Mouse (Mus musculus) ES-E14 (cell line): ENCODE measurements at regions not wholly inside any gene's neighbourhood (a gene's known extent, or its start where the extent isn't known, plus 50 kb on each side); places are given as distances from the start of the nearest gene placed in this dataset.

Experiments
- DNase-seq: peaks from one replicate; pipeline ENCODE4 v3.0.0-alpha.2; 2013; ENCODE audit warnings: low read depth, low spot score
- H3K27ac ChIP-seq: 2 replicates; pipeline ENCODE4 v1.5.1; 2012; ENCODE audit warnings: low read depth, mild to moderate bottlenecking, low read length, moderate library complexity, mixed read lengths; ENCODE audit not compliant: poor library complexity, insufficient read depth, severe bottlenecking
- H3K36me3 ChIP-seq: 2 replicates; pipeline ENCODE4 v1.6.1; 2012; ENCODE audit warnings: mild to moderate bottlenecking, low read length, moderate library complexity, mixed read lengths; ENCODE audit not compliant: control insufficient read depth, poor library complexity, insufficient read depth, severe bottlenecking
- H3K4me1 ChIP-seq, 2 experiments: fragments of 150-350 bp in 1 of 2; sonication (generic) in 1 of 2; 2 replicates each; pipeline ENCODE4 v1.6.1; 2012; ENCODE audit warnings: low read length in 2 of 2, mild to moderate bottlenecking in 1 of 2, mixed read lengths in 1 of 2; ENCODE audit not compliant: control insufficient read depth in 2 of 2, insufficient read depth in 2 of 2, poor library complexity in 1 of 2
- H3K4me3 ChIP-seq, 2 experiments: fragments of 150-350 bp in 1 of 2; sonication (generic) in 1 of 2; 2 replicates each; pipeline ENCODE4 v1.5.1; 2012; ENCODE audit warnings: low read length in 2 of 2, low read depth in 1 of 2, mild to moderate bottlenecking in 1 of 2, mixed read lengths in 1 of 2; ENCODE audit not compliant: insufficient read depth in 1 of 2, poor library complexity in 1 of 2, severe bottlenecking in 1 of 2
- H3K9ac ChIP-seq: 2 replicates; pipeline ENCODE4 v1.6.1; 2012; ENCODE audit warnings: low read depth, mild to moderate bottlenecking, low read length, mixed read lengths; ENCODE audit not compliant: poor library complexity, insufficient read depth, severe bottlenecking
- H3K9me3 ChIP-seq: fragments of 150-350 bp; sonication (generic); 2 replicates; pipeline ENCODE4 v1.6.1; 2012; ENCODE audit warnings: low read depth, mild to moderate bottlenecking, low read length; ENCODE audit not compliant: control insufficient read depth, insufficient read depth
- CHD2 ChIP-seq: IDR thresholded peaks from 2 replicates; pipeline ENCODE4 v1.6.1; 2014; ENCODE audit warnings: mild to moderate bottlenecking, low read depth, low read length, inconsistent platforms
- HCFC1 ChIP-seq: IDR thresholded peaks from 2 replicates; pipeline ENCODE4 v1.6.1; 2012; ENCODE audit warnings: low read length, inconsistent platforms, borderline replicate concordance; ENCODE audit not compliant: insufficient read depth
- MAFK ChIP-seq: IDR thresholded peaks from 2 replicates; pipeline ENCODE4 v1.6.1; 2014; ENCODE audit warnings: mild to moderate bottlenecking, low read depth, low read length, inconsistent platforms; ENCODE audit not compliant: insufficient read depth
- ZC3H11A ChIP-seq: IDR thresholded peaks from 2 replicates; pipeline ENCODE4 v1.6.1; 2012; ENCODE audit warnings: low read depth, mild to moderate bottlenecking, inconsistent platforms, low read length, borderline replicate concordance
- ZNF384 ChIP-seq: IDR thresholded peaks from 2 replicates; pipeline ENCODE4 v1.6.1; 2012; ENCODE audit warnings: low read depth, low read length, inconsistent platforms
- in situ Hi-C, 2 experiments: fragments of 600-800 bp; cut with MboI; formaldehyde crosslinking; loops; one replicate each; pipeline ENCODE4 v1.15.1; 2025; ENCODE audit warnings: low sequenced_read_pairs in 2 of 2, inconsistent platforms in 1 of 2; ENCODE audit not compliant: unreplicated experiment in 2 of 2

DNA sequence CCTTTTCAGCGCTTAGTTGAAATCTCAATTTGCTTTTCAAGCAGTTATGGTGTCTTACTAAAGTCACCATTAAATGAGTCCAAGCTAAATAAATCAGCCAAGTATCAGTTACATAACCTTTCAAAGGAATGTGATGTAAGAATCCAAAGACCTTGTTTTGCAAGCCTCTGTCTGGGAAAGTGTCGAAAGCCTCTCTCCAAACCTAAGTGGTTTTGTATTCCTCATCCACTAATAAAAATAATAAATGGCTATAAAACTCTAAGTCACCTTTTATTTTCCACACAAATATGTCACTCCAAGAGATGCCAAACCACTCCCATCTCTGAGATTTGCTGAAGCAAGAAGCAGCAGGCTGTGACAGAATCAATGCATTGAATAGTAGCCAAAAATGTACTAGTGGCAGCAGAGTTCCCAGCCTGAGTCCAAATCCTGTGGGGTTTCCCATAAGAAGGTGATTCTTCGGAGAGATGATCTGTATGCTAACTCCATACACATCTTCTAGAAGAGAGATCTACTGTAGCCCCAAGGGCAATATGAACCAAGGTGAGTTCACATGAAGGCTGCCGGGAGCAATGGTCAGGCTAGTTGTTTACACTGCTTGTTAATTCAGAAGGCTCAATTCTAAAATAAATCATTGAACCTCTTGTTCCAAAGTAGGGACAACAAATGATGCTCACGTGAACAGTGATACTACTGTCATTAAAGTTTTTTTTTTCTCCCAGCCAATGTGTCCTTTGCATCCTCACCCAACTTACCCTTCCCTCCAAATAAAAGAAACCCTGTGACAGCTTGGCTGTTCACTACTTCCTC is 365.0 kb downstream of the Nuf2 start:
- no peak for DNase-seq
- H3K9me3 ChIP-seq: no peaks in the 10 kb centered on the region
- TF ChIP-seq CHD2 (no peak), ZNF384 (no peak), HCFC1 (no peak), ZC3H11A (no peak), MAFK (no peak)
- H3K9ac ChIP-seq: no peak overlapping the region
- H3K4me3 ChIP-seq: no peak overlapping the region
- in situ Hi-C loops: no loop called here
- H3K27ac ChIP-seq: no peak overlapping the region
- H3K36me3 ChIP-seq: no peaks in the 10 kb centered on the region
- no peaks in the 10 kb centered on the region for H3K4me1 ChIP-seq

DNA sequence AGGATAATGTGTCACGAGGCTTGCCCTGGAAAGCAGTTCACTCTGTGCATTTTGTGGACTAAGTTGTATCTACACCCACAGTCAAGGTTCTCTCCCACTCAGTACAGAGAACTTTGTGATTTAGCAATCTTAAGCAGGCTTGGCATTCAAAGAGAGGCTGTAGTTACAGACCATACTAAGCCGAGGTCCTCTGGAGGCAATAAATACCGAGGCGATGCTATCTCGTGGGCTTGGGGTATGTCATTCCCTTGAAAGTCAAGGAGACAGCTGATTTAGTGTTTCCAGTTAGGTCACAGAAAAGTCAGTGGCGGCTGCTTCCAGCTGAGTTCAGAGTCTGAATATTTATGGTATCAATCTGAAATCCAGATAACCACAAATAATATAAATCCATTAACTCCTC is 370.4 kb downstream of the Nuf2 start:
- no peak overlapping the region for H3K9ac ChIP-seq
- TF ChIP-seq ZC3H11A (no peak), HCFC1 (no peak), ZNF384 (no peak), CHD2 (no peak), MAFK (no peak)
- no peaks in the 10 kb centered on the region for H3K9me3 ChIP-seq
- in situ Hi-C loops: no loop called here
- no peak overlapping the region for H3K27ac ChIP-seq
- no peaks in the 10 kb centered on the region for H3K4me1 ChIP-seq
- DNase-seq: no peak
- no peaks in the 10 kb centered on the region for H3K36me3 ChIP-seq
- H3K4me3 ChIP-seq: no peak overlapping the region

DNA sequence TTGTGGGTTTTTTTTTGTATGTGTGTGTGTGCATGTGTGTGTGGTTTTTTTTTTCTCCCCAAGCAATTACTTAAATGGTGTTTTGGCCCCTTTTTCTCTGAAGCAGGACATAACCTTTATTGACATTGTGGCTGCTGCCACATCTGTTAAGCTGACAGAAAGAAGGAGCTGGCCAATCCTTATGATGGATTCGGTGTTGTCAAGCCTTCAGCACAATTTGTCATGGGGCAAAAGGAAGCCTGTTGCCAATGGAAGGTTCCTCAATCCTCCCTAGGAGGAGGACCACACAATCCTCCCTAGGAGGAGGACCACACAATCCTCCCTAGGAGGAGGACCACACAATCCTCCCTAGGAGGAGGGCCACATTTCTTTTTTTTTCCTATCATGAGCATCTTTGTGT is 371.0 kb downstream of the Nuf2 start:
- Histone ChIP-seq H3K27ac (no peak overlapping the region), H3K4me3 (no peak overlapping the region), H3K9ac (no peak overlapping the region), H3K9me3 (no peaks in the 10 kb centered on the region), H3K36me3 (no peaks in the 10 kb centered on the region), H3K4me1 (no peaks in the 10 kb centered on the region)
- in situ Hi-C loops: no loop called here
- DNase-seq: no peak
- no peak for TF ChIP-seq ZNF384
- no peak for TF ChIP-seq HCFC1
- no peak for TF ChIP-seq MAFK
- no peak for TF ChIP-seq CHD2
- no peak for TF ChIP-seq ZC3H11A

DNA sequence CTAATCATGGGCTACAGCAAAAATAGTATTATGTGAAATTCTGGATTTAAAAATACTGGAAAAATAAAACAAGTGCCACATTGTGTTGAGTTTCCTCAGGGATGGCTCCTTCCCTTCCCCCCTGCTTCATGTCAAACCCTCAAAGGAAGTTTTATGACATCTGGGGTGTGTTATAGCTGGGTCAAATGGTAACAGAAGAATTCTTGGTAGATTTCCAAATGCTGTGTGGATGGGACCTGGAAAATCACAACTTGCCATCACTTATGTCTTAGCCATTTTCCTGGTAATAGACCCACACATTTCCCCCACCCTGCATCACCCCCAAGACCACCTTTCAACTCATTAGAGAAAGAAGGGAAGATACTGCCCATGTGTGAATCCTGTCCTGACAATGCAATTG is 371.5 kb downstream of the Nuf2 start:
- no peak for DNase-seq
- TF ChIP-seq HCFC1 (no peak), CHD2 (no peak), MAFK (no peak), ZNF384 (no peak), ZC3H11A (no peak)
- H3K27ac ChIP-seq: no peak overlapping the region
- no peaks in the 10 kb centered on the region for H3K36me3 ChIP-seq
- no peak overlapping the region for H3K9ac ChIP-seq
- no peak overlapping the region for H3K4me3 ChIP-seq
- H3K9me3 ChIP-seq: no peaks in the 10 kb centered on the region
- in situ Hi-C loops: no loop called here
- no peaks in the 10 kb centered on the region for H3K4me1 ChIP-seq

DNA sequence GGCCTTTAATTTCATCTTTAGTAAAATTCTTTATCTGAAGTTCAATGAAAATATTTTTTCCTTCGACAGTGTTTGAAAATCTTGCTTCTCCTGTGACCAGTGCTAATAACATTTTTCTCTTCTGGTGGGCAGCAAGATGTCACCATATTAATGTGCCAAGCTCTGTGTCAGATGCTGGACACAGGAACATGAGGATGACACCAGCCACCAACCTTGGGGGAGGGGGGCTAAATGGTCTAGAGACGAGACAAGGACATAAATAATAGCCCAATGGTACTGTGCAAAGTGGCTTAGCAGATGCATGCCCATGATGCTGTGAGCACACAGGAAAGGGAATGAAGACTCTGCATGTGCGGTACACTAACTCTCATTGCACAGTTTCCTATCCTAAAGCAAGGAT is 373.8 kb downstream of the Nuf2 start:
- H3K9me3 ChIP-seq: no peaks in the 10 kb centered on the region
- H3K9ac ChIP-seq: no peak overlapping the region
- H3K27ac ChIP-seq: no peak overlapping the region
- H3K4me3 ChIP-seq: no peak overlapping the region
- no peak for DNase-seq
- no peaks in the 10 kb centered on the region for H3K36me3 ChIP-seq
- TF ChIP-seq HCFC1 (no peak), CHD2 (no peak), MAFK (no peak), ZC3H11A (no peak), ZNF384 (no peak)
- in situ Hi-C loops: no loop called here
- H3K4me1 ChIP-seq: no peaks in the 10 kb centered on the region
